Mouse (Mus musculus): ENCODE data around the gene Kpna6. TPM values are rescaled to one million over a fixed set of nuclear protein-coding genes. Genes with fewer than 3 reads are reported as not detected.
A peak's percentile ranks its signal among the peaks of the same experiment; 100 is the strongest.

Gene Kpna6
- total and polyA plus RNA-seq, 2 experiments = 15.1 to 17.4 TPM

DNA sequence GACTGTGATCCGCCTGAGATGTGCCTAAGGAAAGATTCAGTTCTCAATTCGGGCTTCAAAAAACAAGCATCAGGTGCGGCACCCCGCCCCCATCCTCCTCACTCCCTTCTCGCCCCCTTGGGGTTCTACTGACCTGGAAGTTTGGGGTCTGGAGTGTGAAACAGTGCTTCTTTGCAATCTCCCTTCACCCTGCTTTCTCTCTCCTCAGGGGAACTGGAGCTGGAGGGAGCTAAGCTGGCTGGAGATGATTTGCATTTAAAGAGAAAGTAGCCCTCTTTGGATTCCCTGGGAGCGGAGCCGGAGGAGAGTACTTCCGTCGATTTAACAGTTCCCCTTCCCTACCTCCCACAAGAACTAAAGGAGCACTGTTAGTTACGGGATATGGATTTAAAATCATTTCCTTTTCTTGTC is 48.9 kb downstream of the Kpna6 start, which contains the start of gene Ccdc28b:
Gene Ccdc28b, minus strand, starts transcription at position 267 of the 411 bp plus-strand sequence.
- H3K4me1 ChIP-seq (ENCODE audit: control insufficient read depth, insufficient read depth, low read length) = peaks cover 12% of the 10 kb centered on the region
- WGBS = 1% methylated on average over 10 of the region's 10 CpGs
- no peaks in the 10 kb centered on the region for H3K27me3 ChIP-seq (ENCODE audit: control insufficient read depth, insufficient read depth, low read length)
- TF ChIP-seq POLR2A (IDR thresholded peaks at IDR 0.05; ENCODE audit: extremely low read depth, insufficient read depth, low read length) = no peak
- TF ChIP-seq CTCF (IDR thresholded peaks at IDR 0.05; ENCODE audit: low read depth, low read length) = no peak
- H3K9ac ChIP-seq (ENCODE audit: low read depth, low read length) = peak within 1 kb of the TSS; percentile 79
- H3K27ac ChIP-seq (replicated peaks; ENCODE audit: insufficient read depth, low read depth, low read length) = peak within 1 kb of the TSS; percentile 70
- H3K4me3 ChIP-seq (ENCODE audit: insufficient read depth, low read depth, low read length) = peak within 1 kb of the TSS; percentile 67
- DNase-seq (ENCODE audit: extremely low read depth, low read depth, low spot score) = peak; percentile 66
- H3K79me2 ChIP-seq (ENCODE audit: control insufficient read depth, insufficient read depth, low read length) = 0 out of 2 replicates have a peak, but pooled peaks cover 4% of the 10 kb centered on the region
- H3K36me3 ChIP-seq (ENCODE audit: control insufficient read depth, insufficient read depth, low read length) = peaks cover 7% of the 10 kb centered on the region

DNA sequence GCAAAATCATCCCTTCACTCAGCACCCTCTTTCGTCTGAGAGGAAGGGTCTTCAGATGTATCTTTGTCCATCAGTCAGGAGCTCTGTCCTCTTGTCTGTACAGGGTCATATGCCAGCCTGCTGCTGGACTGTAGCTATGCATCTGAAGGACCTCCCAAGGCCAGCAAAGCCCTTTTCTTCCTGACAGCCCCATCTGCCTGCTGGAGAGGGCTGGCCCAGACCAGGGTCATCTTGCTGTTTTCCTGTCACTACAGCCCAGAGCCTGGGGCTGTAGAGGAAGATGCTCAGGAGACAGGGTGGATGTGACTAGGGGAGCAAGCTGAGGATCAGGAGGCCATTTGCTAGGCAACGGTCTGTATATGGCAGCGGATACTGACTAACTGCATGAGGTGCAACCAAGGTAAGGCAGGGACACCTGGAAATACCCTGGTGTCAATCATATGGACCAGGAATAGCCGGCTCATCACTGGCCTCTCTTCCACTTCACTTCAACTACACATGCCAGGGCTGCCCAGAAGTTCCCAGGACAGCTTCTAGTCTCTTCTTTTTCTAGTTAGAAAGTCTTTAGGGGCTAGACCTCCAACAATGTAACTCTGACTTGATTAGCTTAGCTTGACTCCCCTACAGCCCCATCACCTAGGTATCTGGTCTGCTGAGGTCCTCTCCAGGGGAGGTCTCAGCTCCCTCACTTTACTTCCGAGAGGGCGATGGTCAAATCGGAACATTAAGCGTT is 49.6 kb downstream of the Kpna6 start:
- TF ChIP-seq POLR2A (IDR thresholded peaks at IDR 0.05; ENCODE audit: extremely low read depth, insufficient read depth, low read length) = no peak
- no peak for TF ChIP-seq CTCF (IDR thresholded peaks at IDR 0.05; ENCODE audit: low read depth, low read length)

DNA sequence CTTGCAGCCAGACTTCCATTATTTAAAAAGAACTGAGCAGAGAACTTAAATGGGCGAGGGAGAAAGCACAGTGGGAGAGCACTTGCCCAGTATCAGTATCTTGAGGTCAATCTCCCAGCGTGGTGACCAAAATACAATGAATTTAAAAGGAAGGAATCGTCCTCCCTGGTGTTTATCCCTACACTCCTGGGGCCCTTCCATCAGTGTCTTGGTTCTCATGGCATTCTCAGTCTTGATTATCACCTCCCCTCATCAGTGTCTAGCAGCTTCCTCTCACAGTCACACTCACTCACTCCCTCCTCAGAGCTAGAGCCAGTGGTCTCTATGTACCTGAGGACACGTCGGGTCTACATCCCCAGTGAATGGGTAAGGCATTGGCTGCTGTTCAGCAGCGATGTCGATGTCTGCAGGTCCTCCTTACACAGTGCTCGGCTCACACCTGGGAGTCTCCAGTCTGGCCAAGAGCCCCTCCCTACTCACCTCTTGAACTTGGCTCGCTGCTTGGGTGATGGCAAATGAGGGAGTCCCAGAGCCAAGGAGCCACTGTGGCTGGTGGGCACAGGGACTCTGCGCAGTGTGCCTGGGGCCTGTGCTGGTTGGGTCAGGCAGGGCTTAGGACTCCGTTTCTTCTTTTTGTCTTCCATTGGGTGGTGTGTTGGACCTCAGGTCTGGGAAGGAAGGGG is 50.3 kb downstream of the Kpna6 start:
- H3K4me3 ChIP-seq (ENCODE audit: insufficient read depth, low read depth, low read length) = no peak overlapping the region
- no peaks in the 10 kb centered on the region for H3K36me3 ChIP-seq (ENCODE audit: control insufficient read depth, insufficient read depth, low read length)
- no peaks in the 10 kb centered on the region for H3K27me3 ChIP-seq (ENCODE audit: control insufficient read depth, insufficient read depth, low read length)
- H3K79me2 ChIP-seq (ENCODE audit: control insufficient read depth, insufficient read depth, low read length) = 0 out of 2 replicates have a peak, but pooled peaks cover 4% of the 10 kb centered on the region
- TF ChIP-seq POLR2A (IDR thresholded peaks at IDR 0.05; ENCODE audit: extremely low read depth, insufficient read depth, low read length) = no peak
- no peak for TF ChIP-seq CTCF (IDR thresholded peaks at IDR 0.05; ENCODE audit: low read depth, low read length)
- H3K27ac ChIP-seq (replicated peaks; ENCODE audit: insufficient read depth, low read depth, low read length) = no peak overlapping the region
- peaks cover 16% of the 10 kb centered on the region for H3K4me1 ChIP-seq (ENCODE audit: control insufficient read depth, insufficient read depth, low read length)
- 88% methylated on average over 11 of the region's 11 CpGs for WGBS
- DNase-seq (ENCODE audit: extremely low read depth, low read depth, low spot score) = no peak
- no peak overlapping the region for H3K9ac ChIP-seq (ENCODE audit: low read depth, low read length)

More for the DNA sequence above, 49.6 kb downstream of the Kpna6 start:
- Histone ChIP-seq H3K27me3 (ENCODE audit: control insufficient read depth, insufficient read depth, low read length) (no peaks in the 10 kb centered on the region), H3K4me3 (ENCODE audit: insufficient read depth, low read depth, low read length) (peak overlapping the region; percentile 67), H3K9ac (ENCODE audit: low read depth, low read length) (peak overlapping the region; percentile 79), H3K4me1 (ENCODE audit: control insufficient read depth, insufficient read depth, low read length) (peaks cover 16% of the 10 kb centered on the region), H3K79me2 (ENCODE audit: control insufficient read depth, insufficient read depth, low read length) (0 out of 2 replicates have a peak, but pooled peaks cover 4% of the 10 kb centered on the region), H3K36me3 (ENCODE audit: control insufficient read depth, insufficient read depth, low read length) (no peaks in the 10 kb centered on the region), H3K27ac (replicated peaks; ENCODE audit: insufficient read depth, low read depth, low read length) (no peak overlapping the region; the same call in 1 of the 2 replicates)
- DNase-seq (ENCODE audit: extremely low read depth, low read depth, low spot score) = no peak
- WGBS = 27% methylated on average over 8 of the region's 8 CpGs

DNA sequence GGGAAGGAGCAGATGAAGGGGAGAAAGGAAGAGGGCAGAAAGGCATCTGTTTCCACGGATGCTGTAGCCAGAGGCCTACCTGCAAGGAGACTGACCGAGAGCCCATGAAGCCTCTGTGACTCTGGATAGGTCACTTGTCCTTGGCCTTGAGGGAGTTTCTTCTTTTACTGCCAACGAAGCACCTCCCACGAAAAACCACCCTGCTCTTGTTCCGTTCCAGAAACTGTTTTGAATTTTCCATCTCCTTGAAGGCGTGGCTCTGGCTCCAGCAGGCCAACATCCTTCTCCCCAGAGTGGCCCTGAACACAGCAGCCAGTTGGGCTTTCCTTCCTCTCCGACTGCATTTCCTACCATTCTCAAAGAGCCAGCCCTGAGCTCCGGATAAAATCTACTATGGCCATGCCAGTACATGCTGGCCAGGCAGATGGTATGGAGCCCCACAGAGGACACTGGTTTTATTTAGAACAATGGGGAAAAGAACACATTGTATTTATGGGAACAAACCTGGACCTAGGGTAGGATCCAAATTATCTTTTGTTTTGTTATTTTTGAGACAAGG is 51.2 kb downstream of the Kpna6 start:
- H3K4me3 ChIP-seq (ENCODE audit: insufficient read depth, low read depth, low read length) = peak overlapping the region; percentile 29; the same call in 1 of the 2 replicates
- H3K9ac ChIP-seq (ENCODE audit: low read depth, low read length) = no peak overlapping the region
- no peak for TF ChIP-seq POLR2A (IDR thresholded peaks at IDR 0.05; ENCODE audit: extremely low read depth, insufficient read depth, low read length)
- H3K27ac ChIP-seq (replicated peaks; ENCODE audit: insufficient read depth, low read depth, low read length) = peak overlapping the region; percentile 50; the same call in 1 of the 2 replicates
- H3K4me1 ChIP-seq (ENCODE audit: control insufficient read depth, insufficient read depth, low read length) = peaks cover 16% of the 10 kb centered on the region
- 0 out of 2 replicates have a peak, but pooled peaks cover 4% of the 10 kb centered on the region for H3K79me2 ChIP-seq (ENCODE audit: control insufficient read depth, insufficient read depth, low read length)
- WGBS = 73% methylated on average over 8 of the region's 8 CpGs
- peak; percentile 13 for DNase-seq (ENCODE audit: extremely low read depth, low read depth, low spot score)
- H3K27me3 ChIP-seq (ENCODE audit: control insufficient read depth, insufficient read depth, low read length) = no peaks in the 10 kb centered on the region
- H3K36me3 ChIP-seq (ENCODE audit: control insufficient read depth, insufficient read depth, low read length) = no peaks in the 10 kb centered on the region

DNA sequence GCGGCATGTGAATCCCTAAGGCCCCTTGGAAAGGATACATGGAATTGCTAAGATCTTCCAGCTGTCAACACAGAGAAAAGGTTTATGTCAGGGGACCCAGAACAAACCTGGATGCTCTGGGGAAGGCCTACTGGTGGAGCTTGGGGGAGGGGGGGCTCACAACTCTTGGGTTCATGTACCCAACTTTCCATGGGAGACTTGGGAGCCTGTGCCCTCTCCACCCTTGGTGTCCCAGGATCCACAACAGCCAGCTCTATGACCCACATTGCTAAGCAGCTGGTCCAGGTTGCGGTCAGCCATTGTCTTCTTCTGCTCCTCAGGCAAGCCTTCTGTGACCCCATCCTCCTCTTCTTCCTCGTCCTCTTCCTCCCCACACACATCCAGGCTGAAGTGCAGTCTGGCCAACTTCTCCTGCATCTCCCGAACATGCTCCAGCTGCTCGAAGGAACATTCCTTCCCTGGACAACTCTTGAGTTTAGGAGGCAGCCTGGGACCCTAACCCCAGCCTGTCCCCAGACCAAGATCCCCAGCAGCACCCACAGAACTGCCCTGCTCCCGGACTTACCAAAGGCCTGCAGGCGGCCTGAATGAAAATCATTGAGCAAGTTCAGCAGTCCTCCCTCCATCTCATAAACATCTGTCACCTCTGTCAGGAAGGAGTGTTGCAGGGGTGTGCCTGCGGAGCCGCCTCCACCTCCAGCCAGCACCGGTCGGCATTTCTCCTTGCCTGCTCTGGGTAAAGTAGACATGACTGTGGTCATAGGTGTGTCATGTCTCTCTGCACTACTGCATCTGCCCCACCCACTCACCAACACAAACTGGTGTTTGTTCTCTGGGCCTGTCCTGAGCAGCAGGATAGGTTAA is 51.9 kb downstream of the Kpna6 start:
- no peaks in the 10 kb centered on the region for H3K27me3 ChIP-seq (ENCODE audit: control insufficient read depth, insufficient read depth, low read length)
- H3K4me3 ChIP-seq (ENCODE audit: insufficient read depth, low read depth, low read length) = peak overlapping the region; percentile 29; the same call in 1 of the 2 replicates
- no peaks in the 10 kb centered on the region for H3K36me3 ChIP-seq (ENCODE audit: control insufficient read depth, insufficient read depth, low read length)
- H3K9ac ChIP-seq (ENCODE audit: low read depth, low read length) = no peak overlapping the region; the same call in 1 of the 2 replicates
- H3K4me1 ChIP-seq (ENCODE audit: control insufficient read depth, insufficient read depth, low read length) = peaks cover 16% of the 10 kb centered on the region
- H3K27ac ChIP-seq (replicated peaks; ENCODE audit: insufficient read depth, low read depth, low read length) = peak overlapping the region; percentile 50; the same call in 1 of the 2 replicates
- DNase-seq (ENCODE audit: extremely low read depth, low read depth, low spot score) = no peak
- H3K79me2 ChIP-seq (ENCODE audit: control insufficient read depth, insufficient read depth, low read length) = 0 out of 2 replicates have a peak, but pooled peaks cover 4% of the 10 kb centered on the region
- 85% methylated on average over 11 of the region's 11 CpGs for WGBS
- no peak for TF ChIP-seq POLR2A (IDR thresholded peaks at IDR 0.05; ENCODE audit: extremely low read depth, insufficient read depth, low read length)
- TF ChIP-seq CTCF (IDR thresholded peaks at IDR 0.05; ENCODE audit: low read depth, low read length) = no peak

Data from liver, adult 2 months (tissue).